Mouse (Mus musculus): Measurements from ENCODE around the gene Tor1aip2.

GRCm38 (mm10) chr1:156024831-156025503 lies 10.2 kb upstream of the Tor1aip2 start:
- TF ChIP-seq CTCF (IDR thresholded peaks at IDR 0.05; ENCODE audit: low read depth) (no peak), EP300 (optimal IDR thresholded peaks at IDR 0.05) (no peak)

Data from stomach, postnatal 0 days (tissue).